Mouse (Mus musculus): ENCODE data around the gene Atp6v0e2. TPM values are rescaled to one million over a fixed set of nuclear protein-coding genes. Genes with fewer than 3 reads are reported as not detected.

Gene Atp6v0e2
- polyA plus RNA-seq, 1 experiment from 2014 or later = 70.8 TPM

DNA sequence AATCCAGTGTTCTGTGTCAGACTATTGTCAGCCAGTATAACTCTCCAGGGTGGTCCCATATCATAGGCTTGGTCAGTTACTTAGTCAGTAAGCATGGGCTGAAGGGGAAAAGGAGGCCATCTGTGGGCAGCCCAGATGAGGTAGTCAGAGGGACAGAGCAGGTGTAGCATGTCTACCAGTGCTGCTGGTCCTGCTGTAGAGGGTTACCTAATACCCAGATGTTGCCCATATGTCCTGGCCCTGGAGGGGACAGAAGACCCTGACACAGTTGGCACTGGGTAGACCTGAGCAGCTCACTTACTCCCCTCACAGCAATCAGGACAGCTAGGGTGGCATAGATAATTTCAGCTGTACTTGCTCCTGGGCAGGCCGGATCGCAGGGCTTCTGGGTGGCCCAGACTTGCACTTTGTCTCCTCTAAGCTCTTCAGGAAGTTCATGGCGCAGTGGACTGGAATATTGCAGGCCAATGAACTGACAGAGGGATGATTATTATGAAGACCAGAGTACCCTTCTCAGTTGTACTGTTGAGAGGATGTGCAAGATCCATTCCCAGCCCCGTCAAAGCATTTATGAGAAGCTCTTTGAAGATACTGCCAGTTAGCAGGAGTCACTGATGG lies 28.4 kb downstream of the Atp6v0e2 start:
- DNase-seq (ENCODE audit: low spot score) = no peak
- 93% methylated on average over 4 of the region's 4 CpGs for WGBS
- Histone ChIP-seq H3K4me1 (ENCODE audit: control insufficient read depth, insufficient read depth, low read length) (no peaks in the 10 kb centered on the region), H3K4me3 (ENCODE audit: low read depth, low read length) (no peak overlapping the region), H3K27me3 (ENCODE audit: control insufficient read depth, insufficient read depth, low read length) (no peaks in the 10 kb centered on the region), H3K27ac (ENCODE audit: low read depth, low read length) (no peak overlapping the region), H3K36me3 (ENCODE audit: control insufficient read depth, insufficient read depth, low read length) (peaks cover 2% of the 10 kb centered on the region; the same call in 1 of the 2 replicates), H3K4me2 (ENCODE audit: low read depth) (no peak overlapping the region), H3K9me3 (ENCODE audit: control insufficient read depth, low read length) (no peaks in the 10 kb centered on the region), H3K9ac (ENCODE audit: low read length) (no peak overlapping the region)
- no peak for ATAC-seq (ENCODE audit: insufficient read depth, low FRiP score, low TSS enrichment)

DNA sequence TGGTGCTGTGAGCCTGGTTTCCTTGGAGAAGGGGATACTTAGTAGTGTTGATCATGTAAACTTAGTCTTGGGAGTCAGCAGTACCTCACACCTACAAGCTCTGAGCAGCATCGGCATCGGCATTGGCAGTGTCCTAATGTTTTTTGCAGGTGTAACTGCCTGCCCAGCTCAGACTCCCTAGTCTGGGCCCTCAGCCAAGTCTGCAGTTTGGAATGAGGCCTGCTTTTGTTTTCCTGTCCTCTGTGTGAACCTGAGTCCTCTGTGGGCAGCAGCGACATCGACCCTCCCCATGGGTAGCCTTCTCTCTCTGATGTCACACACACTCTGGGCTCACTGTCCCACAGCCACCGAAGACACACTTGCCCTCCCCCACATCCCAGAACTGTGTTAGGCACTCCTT lies 28.9 kb downstream of the Atp6v0e2 start:
- WGBS = 63% methylated on average over 5 of the region's 5 CpGs
- Histone ChIP-seq H3K4me2 (ENCODE audit: low read depth) (no peak overlapping the region), H3K27me3 (ENCODE audit: control insufficient read depth, insufficient read depth, low read length) (no peaks in the 10 kb centered on the region), H3K9ac (ENCODE audit: low read length) (no peak overlapping the region), H3K4me3 (ENCODE audit: low read depth, low read length) (no peak overlapping the region), H3K9me3 (ENCODE audit: control insufficient read depth, low read length) (no peaks in the 10 kb centered on the region), H3K36me3 (ENCODE audit: control insufficient read depth, insufficient read depth, low read length) (peaks cover 2% of the 10 kb centered on the region; the same call in 1 of the 2 replicates), H3K27ac (ENCODE audit: low read depth, low read length) (no peak overlapping the region), H3K4me1 (ENCODE audit: control insufficient read depth, insufficient read depth, low read length) (no peaks in the 10 kb centered on the region)
- DNase-seq (ENCODE audit: low spot score) (peak; percentile 24), ATAC-seq (ENCODE audit: insufficient read depth, low FRiP score, low TSS enrichment) (no peak)

DNA sequence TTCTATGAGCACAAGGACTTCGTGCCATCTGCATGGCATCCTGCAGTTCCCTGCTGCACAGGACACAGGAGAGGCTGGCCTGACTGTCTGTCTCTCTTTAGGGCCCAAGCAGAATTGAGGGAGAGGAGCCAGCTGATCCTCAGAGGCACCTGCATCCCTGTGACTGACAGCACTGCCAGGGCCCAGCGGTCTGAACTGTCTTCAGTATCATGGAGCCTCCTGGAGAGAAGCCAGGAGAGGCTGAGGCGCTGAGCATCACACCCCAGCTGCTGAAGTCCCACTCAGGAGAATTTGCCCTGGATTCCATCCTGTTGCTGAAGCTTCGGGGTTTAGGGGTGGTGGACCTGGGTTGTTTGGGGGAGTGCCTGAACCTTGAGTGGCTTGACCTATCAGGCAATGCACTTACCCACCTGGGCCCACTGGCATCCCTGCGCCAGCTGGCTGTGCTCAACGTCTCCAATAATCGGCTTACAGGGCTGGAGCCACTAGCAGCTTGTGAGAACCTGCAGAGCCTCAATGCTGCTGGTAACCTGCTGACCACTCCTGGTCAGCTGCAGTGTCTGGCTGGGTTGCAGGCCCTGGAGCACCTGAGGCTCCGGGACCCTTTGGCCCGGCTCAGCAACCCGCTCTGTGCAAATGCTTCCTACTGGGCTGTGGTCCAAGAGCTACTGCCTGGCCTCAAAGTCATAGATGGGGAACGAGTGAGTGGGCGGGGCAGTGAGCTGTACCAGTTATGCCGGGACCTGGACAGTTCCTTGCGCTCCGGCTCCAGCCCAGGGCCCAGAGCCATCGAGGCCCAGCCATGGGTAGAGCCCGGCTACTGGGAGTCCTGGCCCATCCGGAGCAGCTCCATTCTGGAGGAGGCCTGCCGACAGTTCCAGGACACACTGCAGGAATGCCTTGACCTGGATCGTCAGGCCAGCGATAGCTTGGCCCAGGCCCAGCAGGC lies 30.9 kb downstream of the Atp6v0e2 start:
- H3K27ac ChIP-seq (ENCODE audit: low read depth, low read length) = no peak overlapping the region
- no peaks in the 10 kb centered on the region for H3K4me1 ChIP-seq (ENCODE audit: control insufficient read depth, insufficient read depth, low read length)
- ATAC-seq (ENCODE audit: insufficient read depth, low FRiP score, low TSS enrichment) (no peak), DNase-seq (ENCODE audit: low spot score) (no peak)
- H3K9ac ChIP-seq (ENCODE audit: low read length) = no peak overlapping the region
- H3K36me3 ChIP-seq (ENCODE audit: control insufficient read depth, insufficient read depth, low read length) = peaks cover 2% of the 10 kb centered on the region; the same call in 1 of the 2 replicates
- H3K27me3 ChIP-seq (ENCODE audit: control insufficient read depth, insufficient read depth, low read length) = no peaks in the 10 kb centered on the region
- no peak overlapping the region for H3K4me2 ChIP-seq (ENCODE audit: low read depth)
- whole genome bisulfite sequencing = 88% methylated on average over 21 of the region's 21 CpGs
- no peak overlapping the region for H3K4me3 ChIP-seq (ENCODE audit: low read depth, low read length)
- no peaks in the 10 kb centered on the region for H3K9me3 ChIP-seq (ENCODE audit: control insufficient read depth, low read length)

- Histone ChIP-seq H3K27me3 (ENCODE audit: control insufficient read depth, insufficient read depth, low read length) (no peaks in the 10 kb centered on the region), H3K4me2 (ENCODE audit: low read depth) (no peak overlapping the region), H3K36me3 (ENCODE audit: control insufficient read depth, insufficient read depth, low read length) (peaks cover 2% of the 10 kb centered on the region; the same call in 1 of the 2 replicates), H3K27ac (ENCODE audit: low read depth, low read length) (no peak overlapping the region), H3K4me3 (ENCODE audit: low read depth, low read length) (no peak overlapping the region), H3K9me3 (ENCODE audit: control insufficient read depth, low read length) (no peaks in the 10 kb centered on the region), H3K4me1 (ENCODE audit: control insufficient read depth, insufficient read depth, low read length) (no peaks in the 10 kb centered on the region), H3K9ac (ENCODE audit: low read length) (no peak overlapping the region)
- ATAC-seq (ENCODE audit: insufficient read depth, low FRiP score, low TSS enrichment) (no peak), DNase-seq (ENCODE audit: low spot score) (no peak)
- WGBS = 88% methylated on average over 8 of the region's 8 CpGs
These were observed 31.8 kb downstream of the Atp6v0e2 start for GRCm38 (mm10) chr6:48569065-48569807.

DNA sequence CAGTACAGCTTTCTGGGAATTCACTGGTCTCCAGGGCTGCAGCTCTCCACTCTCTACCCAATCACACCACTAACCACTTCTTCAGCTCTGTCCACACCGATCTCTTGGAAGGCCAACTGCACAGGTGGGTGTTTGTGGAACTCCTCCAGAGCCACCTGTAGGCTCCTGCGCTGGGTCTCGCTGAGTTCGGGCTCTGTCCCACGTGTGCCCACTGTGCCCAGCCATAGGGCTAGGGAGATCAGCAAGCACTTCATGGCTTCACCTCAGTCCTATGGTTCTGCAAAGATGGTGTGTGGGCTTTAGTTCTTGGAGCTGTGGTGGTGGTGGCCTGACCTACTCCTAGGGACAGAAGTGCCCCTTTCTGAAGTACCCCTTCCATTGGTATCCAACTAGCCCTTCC lies 34.6 kb downstream of the Atp6v0e2 start:
- no peak overlapping the region for H3K4me3 ChIP-seq (ENCODE audit: low read depth, low read length)
- no peaks in the 10 kb centered on the region for H3K27me3 ChIP-seq (ENCODE audit: control insufficient read depth, insufficient read depth, low read length)
- 92% methylated on average over 5 of the region's 5 CpGs for WGBS
- H3K27ac ChIP-seq (ENCODE audit: low read depth, low read length) = no peak overlapping the region
- DNase-seq (ENCODE audit: low spot score) (no peak), ATAC-seq (ENCODE audit: insufficient read depth, low FRiP score, low TSS enrichment) (no peak)
- H3K4me2 ChIP-seq (ENCODE audit: low read depth) = no peak overlapping the region
- H3K9ac ChIP-seq (ENCODE audit: low read length) = no peak overlapping the region
- no peaks in the 10 kb centered on the region for H3K9me3 ChIP-seq (ENCODE audit: control insufficient read depth, low read length)
- no peaks in the 10 kb centered on the region; the same call in 1 of the 2 replicates for H3K36me3 ChIP-seq (ENCODE audit: control insufficient read depth, insufficient read depth, low read length)
- no peaks in the 10 kb centered on the region for H3K4me1 ChIP-seq (ENCODE audit: control insufficient read depth, insufficient read depth, low read length)

DNA sequence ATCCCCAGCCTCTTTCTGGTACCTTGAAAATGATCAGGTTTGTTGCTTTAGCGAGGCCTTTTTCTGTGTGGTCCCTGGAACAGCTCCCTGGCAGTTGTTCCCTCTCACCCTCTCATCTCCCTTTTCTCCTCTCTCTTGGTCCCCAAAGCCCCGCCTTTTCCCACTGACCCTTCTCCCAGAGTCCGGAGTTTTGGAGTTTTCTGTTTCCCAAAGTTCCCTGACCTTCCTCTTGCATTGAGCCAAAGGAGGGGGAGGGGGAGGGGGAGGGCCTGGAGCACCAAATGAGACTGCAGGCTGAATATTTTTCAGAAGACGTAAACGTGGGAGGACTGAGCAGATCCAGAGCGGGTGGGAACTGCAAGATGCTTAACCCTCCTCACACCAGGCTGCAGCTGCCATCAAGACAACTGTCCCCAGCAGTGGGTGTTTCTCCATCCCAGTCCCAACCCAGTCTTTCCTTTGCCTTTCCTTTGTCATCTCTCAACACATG lies 35.2 kb downstream of the Atp6v0e2 start, which contains the start of gene Rarres2:
Gene Rarres2 (minus strand): TSS at position 218 of the 490 bp plus-strand sequence.
- H3K9ac ChIP-seq (ENCODE audit: low read length) = no peak within 1 kb of the TSS
- H3K27me3 ChIP-seq (ENCODE audit: control insufficient read depth, insufficient read depth, low read length) = no peaks in the 10 kb centered on the region
- H3K4me2 ChIP-seq (ENCODE audit: low read depth) = no peak within 1 kb of the TSS
- no peaks in the 10 kb centered on the region for H3K9me3 ChIP-seq (ENCODE audit: control insufficient read depth, low read length)
- no peak within 1 kb of the TSS for H3K27ac ChIP-seq (ENCODE audit: low read depth, low read length)
- DNase-seq (ENCODE audit: low spot score) = peak; percentile 17
- no peak for ATAC-seq (ENCODE audit: insufficient read depth, low FRiP score, low TSS enrichment)
- H3K36me3 ChIP-seq (ENCODE audit: control insufficient read depth, insufficient read depth, low read length) = no peaks in the 10 kb centered on the region; the same call in 1 of the 2 replicates
- 31% methylated on average over 6 of the region's 6 CpGs for WGBS
- H3K4me1 ChIP-seq (ENCODE audit: control insufficient read depth, insufficient read depth, low read length) = no peaks in the 10 kb centered on the region
- H3K4me3 ChIP-seq (ENCODE audit: low read depth, low read length) = no peak within 1 kb of the TSS

GRCm38 (mm10) chr6:48573280-48573679 lies 35.9 kb downstream of the Atp6v0e2 start:
- Histone ChIP-seq H3K4me3 (ENCODE audit: low read depth, low read length) (no peak overlapping the region), H3K36me3 (ENCODE audit: control insufficient read depth, insufficient read depth, low read length) (no peaks in the 10 kb centered on the region; the same call in 1 of the 2 replicates), H3K9me3 (ENCODE audit: control insufficient read depth, low read length) (no peaks in the 10 kb centered on the region), H3K4me1 (ENCODE audit: control insufficient read depth, insufficient read depth, low read length) (no peaks in the 10 kb centered on the region), H3K4me2 (ENCODE audit: low read depth) (no peak overlapping the region), H3K9ac (ENCODE audit: low read length) (no peak overlapping the region), H3K27ac (ENCODE audit: low read depth, low read length) (no peak overlapping the region), H3K27me3 (ENCODE audit: control insufficient read depth, insufficient read depth, low read length) (no peaks in the 10 kb centered on the region)
- WGBS = 52% methylated on average over 10 of the region's 10 CpGs
- DNase-seq (ENCODE audit: low spot score) (peak; percentile 14), ATAC-seq (ENCODE audit: insufficient read depth, low FRiP score, low TSS enrichment) (no peak)

GRCm38 (mm10) chr6:48573981-48574380 lies 36.6 kb downstream of the Atp6v0e2 start:
- 81% methylated on average over 3 of the region's 3 CpGs for whole genome bisulfite sequencing
- Histone ChIP-seq H3K9ac (ENCODE audit: low read length) (no peak overlapping the region), H3K27me3 (ENCODE audit: control insufficient read depth, insufficient read depth, low read length) (no peaks in the 10 kb centered on the region), H3K4me2 (ENCODE audit: low read depth) (no peak overlapping the region), H3K36me3 (ENCODE audit: control insufficient read depth, insufficient read depth, low read length) (no peaks in the 10 kb centered on the region), H3K27ac (ENCODE audit: low read depth, low read length) (no peak overlapping the region), H3K4me3 (ENCODE audit: low read depth, low read length) (no peak overlapping the region), H3K4me1 (ENCODE audit: control insufficient read depth, insufficient read depth, low read length) (no peaks in the 10 kb centered on the region), H3K9me3 (ENCODE audit: control insufficient read depth, low read length) (no peaks in the 10 kb centered on the region)
- ATAC-seq (ENCODE audit: insufficient read depth, low FRiP score, low TSS enrichment) (no peak), DNase-seq (ENCODE audit: low spot score) (no peak)

Data from neural tube, embryonic 11.5 days (tissue).